In genomic region chr13:97514421-97515066, GRCm38 (mm10) we compare ENCODE assay signal across 11 mouse cellular contexts.
DNase-seq lines count a peak whose midpoint lies in the region; ATAC-seq and TF ChIP-seq lines count a peak whose summit lies in the region.
"Had no signal": no experiment of that assay in that cellular context is flagged by ENCODE, and none has a peak within 500 bp of the region (broad histone marks: within the 10 kb centered on the region; RNA-seq: fewer than 3 reads in every experiment).

No protein-coding gene starts in this region.

- intact Hi-C loops in gastrocnemius, postnatal 36 days (cut with DNase I) = no loop called here

- 27% methylated on average over 21 of the region's 21 CpGs for WGBS in heart, embryonic 12.5 days
- 40% methylated on average over 21 of the region's 21 CpGs for whole genome bisulfite sequencing in limb, embryonic 14.5 days

- H3K9me3 ChIP-seq in heart, embryonic 12.5 days (replicated peaks) = no peaks in the 10 kb centered on the region
- H3K9me3 ChIP-seq in limb, embryonic 14.5 days (ENCODE audit: control insufficient read depth, low read length) = no peaks in the 10 kb centered on the region

- TF ChIP-seq POLR2A in limb, embryonic 14.5 days (IDR thresholded peaks at IDR 0.05; ENCODE audit: borderline replicate concordance, extremely low read depth, insufficient read depth, insufficient read length) = no peak

- H3K4me1 ChIP-seq in heart, embryonic 12.5 days (replicated peaks) = peaks cover 22% of the 10 kb centered on the region
- peaks cover 10% of the 10 kb centered on the region for H3K4me1 ChIP-seq in limb, embryonic 14.5 days (ENCODE audit: control insufficient read depth, insufficient read depth, low read length)

- no peak for ATAC-seq in heart, embryonic 12.5 days (ENCODE audit: insufficient number of reproducible peaks, low FRiP score)
- ATAC-seq in limb, embryonic 14.5 days (ENCODE audit: low FRiP score, low read depth) = 0 out of 2 replicates have a peak, but pooled peaks have one; percentile 57

- H3K27me3 ChIP-seq in heart, embryonic 12.5 days (replicated peaks) = peaks cover 4% of the 10 kb centered on the region; the same call in 1 of the 2 replicates
- no peaks in the 10 kb centered on the region for H3K27me3 ChIP-seq in limb, embryonic 14.5 days (ENCODE audit: control insufficient read depth, insufficient read depth, low read length)

- H3K27ac ChIP-seq in heart, embryonic 12.5 days (ENCODE audit: poor library complexity, severe bottlenecking) = no peak overlapping the region
- no peak overlapping the region for H3K27ac ChIP-seq in limb, embryonic 14.5 days (replicated peaks; ENCODE audit: low read depth, low read length)
- H3K27ac ChIP-seq: left cerebral cortex, adult 2 months had no signal

- H3K4me2 ChIP-seq in heart, embryonic 12.5 days = peak overlapping the region; percentile 64
- H3K4me2 ChIP-seq in limb, embryonic 14.5 days (replicated peaks; ENCODE audit: low read depth, low read length, severe bottlenecking) = peak overlapping the region; percentile 13; the same call in 1 of the 2 replicates

- no peak for DNase-seq in heart, adult 8-10 months (ENCODE audit: low spot score)
- DNase-seq in retina, postnatal 1 day = peak; percentile 24
- no peak for DNase-seq in retina, embryonic 14.5 days (ENCODE audit: low spot score)
- DNase-seq in limb, embryonic 14.5 days (ENCODE audit: low spot score) = peak; percentile 32
- DNase-seq in gastrocnemius, postnatal 36 days = no peak
- no peak for DNase-seq in adrenal gland, adult 8-10 months
- no peak for DNase-seq in testis, postnatal 10 days (ENCODE audit: low spot score)
- DNase-seq: kidney, adult 2 months; lung, postnatal 4 days had no signal

- H3K36me3 ChIP-seq in heart, embryonic 12.5 days = no peaks in the 10 kb centered on the region
- no peaks in the 10 kb centered on the region for H3K36me3 ChIP-seq in limb, embryonic 14.5 days (ENCODE audit: control insufficient read depth, insufficient read depth, low read length)

- 0 out of 2 replicates have a peak overlapping the region, but pooled peaks have one; percentile 13 for H3K9ac ChIP-seq in heart, embryonic 12.5 days
- no peak overlapping the region for H3K9ac ChIP-seq in limb, embryonic 14.5 days (ENCODE audit: low read depth, low read length, severe bottlenecking)

- H3K4me3 ChIP-seq in heart, embryonic 12.5 days = 0 out of 2 replicates have a peak overlapping the region, but pooled peaks have one; percentile 10
- H3K4me3 ChIP-seq in limb, embryonic 14.5 days (replicated peaks; ENCODE audit: low read length) = no peak overlapping the region
- H3K4me3 ChIP-seq: left cerebral cortex, adult 2 months had no signal

Comparison
In these comparisons a context has a peak if more than half of its experiments do, and no peak if none do; other contexts are left out.
1. DNase-seq: peak in retina, postnatal 1 day (single experiment) and limb, embryonic 14.5 days (single experiment); none in heart, adult 8-10 months (single experiment), retina, embryonic 14.5 days (single experiment), gastrocnemius, postnatal 36 days (0 of 2), adrenal gland, adult 8-10 months (single experiment) and testis, postnatal 10 days (single experiment).